Mouse (Mus musculus) lung, postnatal 0 days (tissue): Measurements from ENCODE around the gene Snrnp25. TPM values are rescaled to one million over a fixed set of nuclear protein-coding genes. Genes with fewer than 3 reads are reported as not detected.

ENCODE experiments used
- ATAC-seq: fragments of 200-750 bp; cut with Nextera tagmentation; 2 replicates; pipeline ENCODE4 v1.8.0; 2017; ENCODE audit warnings: moderate library complexity
- DNase-seq: peaks from one replicate; pipeline ENCODE4 v3.0.0-alpha.2; 2016; ENCODE audit warnings: low spot score
- H3K27ac ChIP-seq: fragments of 300-500 bp; sonication (generic); 2 replicates; pipeline ENCODE4 v1.5.1; 2014; ENCODE audit warnings: antibody characterized with exemption, mild to moderate bottlenecking, low read length, mixed read lengths
- H3K27me3 ChIP-seq: fragments of 300-500 bp; sonication (generic); replicated peaks from 2 replicates; pipeline ENCODE4 v1.6.1; 2014; ENCODE audit warnings: low read length, mixed read lengths; ENCODE audit not compliant: insufficient read depth
- H3K36me3 ChIP-seq: fragments of 300-500 bp; sonication (generic); 2 replicates; pipeline ENCODE4 v1.6.1; 2014; ENCODE audit warnings: low read length, mixed read lengths; ENCODE audit not compliant: insufficient read depth
- H3K4me1 ChIP-seq: fragments of 300-500 bp; sonication (generic); 2 replicates; pipeline ENCODE4 v1.6.1; 2014; ENCODE audit warnings: antibody characterized with exemption, low read depth, low read length, mixed read lengths; ENCODE audit not compliant: insufficient read depth
- H3K4me2 ChIP-seq: fragments of 300-500 bp; sonication (generic); replicated peaks from 2 replicates; pipeline ENCODE4 v1.6.1; 2014; ENCODE audit warnings: low read depth, mild to moderate bottlenecking, low read length, moderate library complexity, mixed read lengths
- H3K4me3 ChIP-seq: fragments of 300-500 bp; sonication (generic); 2 replicates; pipeline ENCODE4 v1.5.1; 2014; ENCODE audit warnings: low read depth, low read length
- H3K9ac ChIP-seq: fragments of 300-500 bp; sonication (generic); replicated peaks from 2 replicates; pipeline ENCODE4 v1.6.1; 2014; ENCODE audit warnings: low read depth, mild to moderate bottlenecking
- H3K9me3 ChIP-seq: fragments of 300-500 bp; sonication (generic); 2 replicates; pipeline ENCODE4 v1.6.1; 2016; ENCODE audit warnings: low read length, mixed read lengths
- CTCF ChIP-seq: IDR thresholded peaks from 2 replicates; pipeline ENCODE4 v1.5.1; 2016; ENCODE audit warnings: antibody characterized with exemption, mild to moderate bottlenecking
- EP300 ChIP-seq: IDR thresholded peaks from 2 replicates; pipeline ENCODE4 v1.6.1; 2016; ENCODE audit warnings: antibody characterized with exemption, mild to moderate bottlenecking, control low read depth
- WGBS: fragments of 180-500 bp; shearing (Covaris S2); extraction: QIAGEN DNeasy Blood & Tissue Kit; methylation state at CpG from one replicate; pipeline ENCODE4 v1.1.7; 2014; 5-methylcytosine and 5-hydroxymethylcytosine counted together
- polyA plus RNA-seq: library from polyadenylated mRNA; unstranded; fragments of >200 nt; fragmentation: Nextera tagmentation; extraction: Ambion mirVana; gene quantifications from 2 replicates; pipeline ENCODE4 v1.2.1, GENCODE M21; 2015

The Snrnp25 gene
- polyA plus RNA-seq, 1 experiment from 2014 or later, result 18.9 TPM

GRCm38 (mm10) chr11:32256566-32256965, 51.4 kb downstream of the Snrnp25 start:
- Histone ChIP-seq H3K9ac (no peak overlapping the region), H3K4me3 (no peak overlapping the region), H3K27me3 (no peaks in the 10 kb centered on the region), H3K9me3 (no peaks in the 10 kb centered on the region), H3K27ac (no peak overlapping the region), H3K36me3 (peaks cover 9% of the 10 kb centered on the region; the same call in 1 of the 2 replicates), H3K4me2 (no peak overlapping the region), H3K4me1 (no peaks in the 10 kb centered on the region)
- DNase-seq, result no peak
- WGBS, result 86% methylated on average over 3 of the region's 3 CpGs
- ATAC-seq, result no peak
- no peak for TF ChIP-seq EP300
- no peak for TF ChIP-seq CTCF

Other genes with a start within 250 kb of the Snrnp25 start
- 0.07 TPM in 1 of 2 replicates, not detected in the other for gene 4930524B15Rik, start 239.8 kb upstream of the Snrnp25 start, polyA plus RNA-seq
- gene Nsg2, start 205.0 kb upstream of the Snrnp25 start, polyA plus RNA-seq, result 0.20 and 0.38 TPM in 2 replicates
- 0.05 TPM in 1 of 2 replicates, not detected in the other for gene Il9r, start 5.1 kb upstream of the Snrnp25 start, polyA plus RNA-seq
- gene Rhbdf1, start 16.9 kb downstream of the Snrnp25 start, polyA plus RNA-seq, result 54.8 and 58.5 TPM in 2 replicates
- gene Mpg, start 21.1 kb downstream of the Snrnp25 start, polyA plus RNA-seq, result 22.9 and 25.9 TPM in 2 replicates
- gene Nprl3, start 62.3 kb downstream of the Snrnp25 start, polyA plus RNA-seq, result 33.6 TPM in 2 replicates
- gene Hba-x, start 71.0 kb downstream of the Snrnp25 start, polyA plus RNA-seq, result 5.0 and 7.7 TPM in 2 replicates
- 11,284 and 13,685 TPM in 2 replicates for gene Hba-a1, start 78.1 kb downstream of the Snrnp25 start, polyA plus RNA-seq
- 2.8 and 4.0 TPM in 2 replicates for gene Hbq1b, start 81.5 kb downstream of the Snrnp25 start, polyA plus RNA-seq
- 27,628 and 32,987 TPM in 2 replicates for gene Hba-a2, start 91.1 kb downstream of the Snrnp25 start, polyA plus RNA-seq
- 0.94 and 1.4 TPM in 2 replicates for gene Hbq1a, start 94.7 kb downstream of the Snrnp25 start, polyA plus RNA-seq
- gene Sh3pxd2b, start 142.4 kb downstream of the Snrnp25 start, polyA plus RNA-seq, result 7.4 and 9.4 TPM in 2 replicates
- gene Ubtd2, start 250.0 kb downstream of the Snrnp25 start, polyA plus RNA-seq, result 23.7 and 25.1 TPM in 2 replicates